Mouse (Mus musculus): ENCODE data around the gene Arl8b. TPM values are rescaled to one million over a fixed set of nuclear protein-coding genes. Genes with fewer than 3 reads are reported as not detected.
"Not testable (repeated sequence)": the region's sequence is repeated elsewhere in the genome, so short reads cannot be mapped to it uniquely, and the experiment has no call there.

The Arl8b gene
- total RNA-seq, 2 experiments from 2014 or later = 200 to 203 TPM

GRCm38 (mm10) chr6:108839432-108839831, 56.5 kb downstream of the Arl8b start:
- Histone ChIP-seq H3K4me3 (no peak overlapping the region), H3K27ac (no peak overlapping the region)
- DNase-seq (ENCODE audit: extremely low spot score in 1 of 2, low spot score in 2 of 2) = no peak
- intact Hi-C loops (cut with DNase I) = no loop called here
- no peak for TF ChIP-seq CTCF (IDR thresholded peaks at IDR 0.05)

GRCm38 (mm10) chr6:108840861-108841640, 58.2 kb downstream of the Arl8b start:
- DNase-seq (ENCODE audit: extremely low spot score in 1 of 2, low spot score in 2 of 2) = no peak
- Histone ChIP-seq H3K4me3 (no peak overlapping the region), H3K27ac (no peak overlapping the region)
- intact Hi-C loops (cut with DNase I) = no loop called here
- no peak for TF ChIP-seq CTCF (IDR thresholded peaks at IDR 0.05)

GRCm38 (mm10) chr6:108843664-108844063, 60.8 kb downstream of the Arl8b start:
- TF ChIP-seq CTCF (IDR thresholded peaks at IDR 0.05) = no peak
- intact Hi-C loops (cut with DNase I) = no loop called here
- Histone ChIP-seq H3K27ac (no peak overlapping the region; the same call in 1 of the 2 replicates), H3K4me3 (no peak overlapping the region)
- DNase-seq (ENCODE audit: extremely low spot score in 1 of 2, low spot score in 2 of 2) = no peak

- intact Hi-C loops (cut with DNase I) = no loop called here
- DNase-seq (ENCODE audit: extremely low spot score in 1 of 2, low spot score in 2 of 2) = no peak
- H3K27ac ChIP-seq = no peak overlapping the region
- H3K4me3 ChIP-seq = no peak overlapping the region
- TF ChIP-seq CTCF (IDR thresholded peaks at IDR 0.05) = no peak
Observed at GRCm38 (mm10) chr6:108844093-108844492, 61.2 kb downstream of the Arl8b start.

GRCm38 (mm10) chr6:108844771-108845170, 61.9 kb downstream of the Arl8b start:
- no peak overlapping the region for H3K4me3 ChIP-seq
- TF ChIP-seq CTCF (IDR thresholded peaks at IDR 0.05) = no peak
- intact Hi-C loops (cut with DNase I) = no loop called here
- no peak overlapping the region for H3K27ac ChIP-seq
- DNase-seq (ENCODE audit: extremely low spot score in 1 of 2, low spot score in 2 of 2) = no peak

- no peak for TF ChIP-seq CTCF (IDR thresholded peaks at IDR 0.05)
- H3K27ac ChIP-seq = no peak overlapping the region
- intact Hi-C loops (cut with DNase I) = no loop called here
- H3K4me3 ChIP-seq = no peak overlapping the region
- DNase-seq (ENCODE audit: extremely low spot score in 1 of 2, low spot score in 2 of 2) = no peak
Observed at GRCm38 (mm10) chr6:108852088-108852670, 69.3 kb downstream of the Arl8b start.

- TF ChIP-seq CTCF (IDR thresholded peaks at IDR 0.05) = no peak
- intact Hi-C loops (cut with DNase I) = no loop called here
- no peak for DNase-seq (ENCODE audit: extremely low spot score in 1 of 2, low spot score in 2 of 2)
- Histone ChIP-seq H3K27ac (no peak overlapping the region), H3K4me3 (no peak overlapping the region)
Observed at GRCm38 (mm10) chr6:108852986-108853385, 70.1 kb downstream of the Arl8b start.

GRCm38 (mm10) chr6:108858583-108858982, 75.7 kb downstream of the Arl8b start:
- TF ChIP-seq CTCF (IDR thresholded peaks at IDR 0.05) = no peak
- Histone ChIP-seq H3K4me3 (no peak overlapping the region), H3K27ac (no peak overlapping the region)
- no peak for DNase-seq (ENCODE audit: extremely low spot score in 1 of 2, low spot score in 2 of 2)
- intact Hi-C loops (cut with DNase I) = no loop called here

- DNase-seq (ENCODE audit: extremely low spot score in 1 of 2, low spot score in 2 of 2) = no peak
- TF ChIP-seq CTCF (IDR thresholded peaks at IDR 0.05) = no peak
- H3K4me3 ChIP-seq = no peak overlapping the region
- H3K27ac ChIP-seq = no peak overlapping the region
- intact Hi-C loops (cut with DNase I) = no loop called here
Observed at GRCm38 (mm10) chr6:108861226-108861625, 78.3 kb downstream of the Arl8b start.

- H3K4me3 ChIP-seq = no peak overlapping the region
- no peak overlapping the region for H3K27ac ChIP-seq
- DNase-seq (ENCODE audit: extremely low spot score in 1 of 2, low spot score in 2 of 2) = no peak
- intact Hi-C loops (cut with DNase I) = no loop called here
- TF ChIP-seq CTCF (IDR thresholded peaks at IDR 0.05) = no peak
Observed at GRCm38 (mm10) chr6:108862548-108862947, 79.6 kb downstream of the Arl8b start.

GRCm38 (mm10) chr6:108866317-108866716, 83.4 kb downstream of the Arl8b start:
- H3K27ac ChIP-seq = no peak overlapping the region
- no peak for DNase-seq (ENCODE audit: extremely low spot score in 1 of 2, low spot score in 2 of 2)
- no peak for TF ChIP-seq CTCF (IDR thresholded peaks at IDR 0.05)
- intact Hi-C loops (cut with DNase I) = no loop called here
- H3K4me3 ChIP-seq = no peak overlapping the region

GRCm38 (mm10) chr6:108869031-108869430, 86.1 kb downstream of the Arl8b start:
- H3K27ac ChIP-seq; H3K4me3 ChIP-seq; DNase-seq (ENCODE audit: extremely low spot score in 1 of 2, low spot score in 2 of 2); intact Hi-C loops (cut with DNase I): not testable (repeated sequence)

GRCm38 (mm10) chr6:108870421-108870820, 87.5 kb downstream of the Arl8b start:
- H3K27ac ChIP-seq = no peak overlapping the region
- intact Hi-C loops (cut with DNase I) = loop anchor here (5.0 kb wide), 1 partner anchor 277 kb away; no protein-coding TSS in a partner anchor
- H3K4me3 ChIP-seq = no peak overlapping the region
- DNase-seq (ENCODE audit: extremely low spot score in 1 of 2, low spot score in 2 of 2) = no peak
- TF ChIP-seq CTCF (IDR thresholded peaks at IDR 0.05) = no peak

All from left cerebral cortex, adult 2 months (tissue).